Mouse (Mus musculus) embryonic fibroblast, embryonic 13.5 days (primary cell): ENCODE data around the gene Rhbdl2.

ENCODE experiments used
- CTCF ChIP-seq: IDR thresholded peaks from 2 replicates; pipeline ENCODE4 v1.5.1; 2011; ENCODE audit warnings: mild to moderate bottlenecking, control low read depth, low read length, moderate library complexity, borderline replicate concordance; ENCODE audit not compliant: insufficient read depth
- POLR2A ChIP-seq: IDR thresholded peaks from 2 replicates; pipeline ENCODE4 v1.6.1; 2011; ENCODE audit warnings: low read depth, mild to moderate bottlenecking, control low read depth, low read length, moderate library complexity

GRCm38 (mm10) chr4:123745221-123745775 is 42.4 kb upstream of the Rhbdl2 start:
- TF ChIP-seq CTCF (no peak), POLR2A (no peak)
